Mouse (Mus musculus): ENCODE data around the gene Atf6b. TPM values are rescaled to one million over a fixed set of nuclear protein-coding genes. Genes with fewer than 3 reads are reported as not detected.
A peak's percentile ranks its signal among the peaks of the same experiment; 100 is the strongest.

The Atf6b gene
- polyA plus RNA-seq, 1 experiment from 2014 or later, result 62.2 TPM

- H3K4me1 ChIP-seq (replicated peaks; ENCODE audit: control insufficient read depth, insufficient read depth, low read length), result peaks cover 9% of the 10 kb centered on the region; the same call in 1 of the 2 replicates
- no peaks in the 10 kb centered on the region for H3K9me3 ChIP-seq (ENCODE audit: control insufficient read depth, low read length)
- no peaks in the 10 kb centered on the region for H3K27me3 ChIP-seq (replicated peaks; ENCODE audit: control insufficient read depth, insufficient read depth, low read length)
- no peak overlapping the region for H3K4me3 ChIP-seq (ENCODE audit: low read depth, low read length)
- H3K9ac ChIP-seq (ENCODE audit: low read length), result no peak overlapping the region
- WGBS, result 19% methylated on average over 11 of the region's 11 CpGs
- peak overlapping the region; percentile 60 for H3K27ac ChIP-seq (ENCODE audit: low read depth)
- DNase-seq (ENCODE audit: low spot score) (no peak), ATAC-seq (replicated peaks; ENCODE audit: low FRiP score, low TSS enrichment, low read depth) (no peak)
- no peak overlapping the region for H3K4me2 ChIP-seq (ENCODE audit: low read length)
- no peaks in the 10 kb centered on the region for H3K36me3 ChIP-seq (ENCODE audit: control insufficient read depth, insufficient read depth, low read length)
Observed at GRCm38 (mm10) chr17:34640778-34641601, 6.0 kb upstream of the Atf6b start.

- no peak overlapping the region for H3K4me3 ChIP-seq (ENCODE audit: low read depth, low read length)
- no peak for DNase-seq (ENCODE audit: low spot score)
- H3K27me3 ChIP-seq (replicated peaks; ENCODE audit: control insufficient read depth, insufficient read depth, low read length), result no peaks in the 10 kb centered on the region
- ATAC-seq (replicated peaks; ENCODE audit: low FRiP score, low TSS enrichment, low read depth), result no peak
- H3K4me1 ChIP-seq (replicated peaks; ENCODE audit: control insufficient read depth, insufficient read depth, low read length), result peaks cover 15% of the 10 kb centered on the region; the same call in 1 of the 2 replicates
- H3K27ac ChIP-seq (ENCODE audit: low read depth), result no peak overlapping the region
- H3K36me3 ChIP-seq (ENCODE audit: control insufficient read depth, insufficient read depth, low read length), result no peaks in the 10 kb centered on the region
- H3K9ac ChIP-seq (ENCODE audit: low read length), result no peak overlapping the region
- WGBS, result 88% methylated on average over 3 of the region's 3 CpGs
- H3K9me3 ChIP-seq (ENCODE audit: control insufficient read depth, low read length), result no peaks in the 10 kb centered on the region
- H3K4me2 ChIP-seq (ENCODE audit: low read length), result no peak overlapping the region
Observed at GRCm38 (mm10) chr17:34641945-34642344, 5.0 kb upstream of the Atf6b start.

- 86% methylated on average over 4 of the region's 4 CpGs for WGBS
Observed at GRCm38 (mm10) chr17:34643379-34643778, 3.6 kb upstream of the Atf6b start.

GRCm38 (mm10) chr17:34643944-34644343 lies 3.0 kb upstream of the Atf6b start:
- ATAC-seq (replicated peaks; ENCODE audit: low FRiP score, low TSS enrichment, low read depth), result no peak
- Histone ChIP-seq H3K27ac (ENCODE audit: low read depth) (no peak overlapping the region), H3K4me1 (replicated peaks; ENCODE audit: control insufficient read depth, insufficient read depth, low read length) (peaks cover 25% of the 10 kb centered on the region; the same call in 1 of the 2 replicates), H3K27me3 (replicated peaks; ENCODE audit: control insufficient read depth, insufficient read depth, low read length) (no peaks in the 10 kb centered on the region), H3K4me2 (ENCODE audit: low read length) (no peak overlapping the region), H3K9me3 (ENCODE audit: control insufficient read depth, low read length) (no peaks in the 10 kb centered on the region), H3K36me3 (ENCODE audit: control insufficient read depth, insufficient read depth, low read length) (peaks cover 6% of the 10 kb centered on the region), H3K4me3 (ENCODE audit: low read depth, low read length) (no peak overlapping the region), H3K9ac (ENCODE audit: low read length) (no peak overlapping the region)
- 81% methylated on average over 10 of the region's 10 CpGs for WGBS
- DNase-seq (ENCODE audit: low spot score), result no peak

More at GRCm38 (mm10) chr17:34643379-34643778, 3.6 kb upstream of the Atf6b start:
- Histone ChIP-seq H3K9me3 (ENCODE audit: control insufficient read depth, low read length) (no peaks in the 10 kb centered on the region), H3K27me3 (replicated peaks; ENCODE audit: control insufficient read depth, insufficient read depth, low read length) (no peaks in the 10 kb centered on the region), H3K9ac (ENCODE audit: low read length) (no peak overlapping the region), H3K4me2 (ENCODE audit: low read length) (no peak overlapping the region), H3K4me3 (ENCODE audit: low read depth, low read length) (no peak overlapping the region), H3K4me1 (replicated peaks; ENCODE audit: control insufficient read depth, insufficient read depth, low read length) (peaks cover 23% of the 10 kb centered on the region; the same call in 1 of the 2 replicates), H3K27ac (ENCODE audit: low read depth) (no peak overlapping the region), H3K36me3 (ENCODE audit: control insufficient read depth, insufficient read depth, low read length) (peaks cover under 1% of the 10 kb centered on the region; the same call in 1 of the 2 replicates)
- ATAC-seq (replicated peaks; ENCODE audit: low FRiP score, low TSS enrichment, low read depth), result no peak
- DNase-seq (ENCODE audit: low spot score), result no peak

GRCm38 (mm10) chr17:34644608-34645007 lies 2.3 kb upstream of the Atf6b start, which contains the start of gene Fkbpl:
Gene Fkbpl (plus strand): TSS chr17:34644764.
- Histone ChIP-seq H3K4me1 (replicated peaks; ENCODE audit: control insufficient read depth, insufficient read depth, low read length) (peaks cover 25% of the 10 kb centered on the region; the same call in 1 of the 2 replicates), H3K27me3 (replicated peaks; ENCODE audit: control insufficient read depth, insufficient read depth, low read length) (no peaks in the 10 kb centered on the region), H3K36me3 (ENCODE audit: control insufficient read depth, insufficient read depth, low read length) (peaks cover 13% of the 10 kb centered on the region), H3K9me3 (ENCODE audit: control insufficient read depth, low read length) (no peaks in the 10 kb centered on the region), H3K27ac (ENCODE audit: low read depth) (peak within 1 kb of the TSS; percentile 54), H3K4me3 (ENCODE audit: low read depth, low read length) (peak within 1 kb of the TSS; percentile 68), H3K4me2 (ENCODE audit: low read length) (peak within 1 kb of the TSS; percentile 81), H3K9ac (ENCODE audit: low read length) (peak within 1 kb of the TSS; percentile 62)
- 2% methylated on average over 16 of the region's 16 CpGs for WGBS
- DNase-seq (ENCODE audit: low spot score) (peak; percentile 98), ATAC-seq (replicated peaks; ENCODE audit: low FRiP score, low TSS enrichment, low read depth) (peak; percentile 75)

GRCm38 (mm10) chr17:34645256-34645829 lies 1.6 kb upstream of the Atf6b start:
- H3K9ac ChIP-seq (ENCODE audit: low read length), result peak overlapping the region; percentile 62
- H3K4me1 ChIP-seq (replicated peaks; ENCODE audit: control insufficient read depth, insufficient read depth, low read length), result peaks cover 25% of the 10 kb centered on the region; the same call in 1 of the 2 replicates
- H3K27me3 ChIP-seq (replicated peaks; ENCODE audit: control insufficient read depth, insufficient read depth, low read length), result no peaks in the 10 kb centered on the region
- peak overlapping the region; percentile 54; the same call in 1 of the 2 replicates for H3K27ac ChIP-seq (ENCODE audit: low read depth)
- DNase-seq (ENCODE audit: low spot score) (no peak), ATAC-seq (replicated peaks; ENCODE audit: low FRiP score, low TSS enrichment, low read depth) (no peak)
- H3K36me3 ChIP-seq (ENCODE audit: control insufficient read depth, insufficient read depth, low read length), result peaks cover 18% of the 10 kb centered on the region
- peak overlapping the region; percentile 81 for H3K4me2 ChIP-seq (ENCODE audit: low read length)
- peak overlapping the region; percentile 68 for H3K4me3 ChIP-seq (ENCODE audit: low read depth, low read length)
- H3K9me3 ChIP-seq (ENCODE audit: control insufficient read depth, low read length), result no peaks in the 10 kb centered on the region
- WGBS, result 43% methylated on average over 10 of the region's 10 CpGs

GRCm38 (mm10) chr17:34645831-34646511 lies 975 bp upstream of the Atf6b start:
- H3K4me3 ChIP-seq (ENCODE audit: low read depth, low read length), result no peak overlapping the region
- H3K4me1 ChIP-seq (replicated peaks; ENCODE audit: control insufficient read depth, insufficient read depth, low read length), result peaks cover 25% of the 10 kb centered on the region; the same call in 1 of the 2 replicates
- 85% methylated on average over 30 of the region's 30 CpGs for WGBS
- H3K27me3 ChIP-seq (replicated peaks; ENCODE audit: control insufficient read depth, insufficient read depth, low read length), result no peaks in the 10 kb centered on the region
- H3K9ac ChIP-seq (ENCODE audit: low read length), result no peak overlapping the region
- H3K27ac ChIP-seq (ENCODE audit: low read depth), result no peak overlapping the region
- H3K4me2 ChIP-seq (ENCODE audit: low read length), result no peak overlapping the region; the same call in 1 of the 2 replicates
- ATAC-seq (replicated peaks; ENCODE audit: low FRiP score, low TSS enrichment, low read depth), result no peak
- peaks cover 24% of the 10 kb centered on the region for H3K36me3 ChIP-seq (ENCODE audit: control insufficient read depth, insufficient read depth, low read length)
- H3K9me3 ChIP-seq (ENCODE audit: control insufficient read depth, low read length), result no peaks in the 10 kb centered on the region
- no peak for DNase-seq (ENCODE audit: low spot score)

GRCm38 (mm10) chr17:34648141-34648890 lies 1.4 kb downstream of the Atf6b start:
- 85% methylated on average over 16 of the region's 16 CpGs for WGBS
- 0 out of 2 replicates have a peak overlapping the region, but pooled peaks have one; percentile 10 for H3K9ac ChIP-seq (ENCODE audit: low read length)

More at GRCm38 (mm10) chr17:34648141-34648890, 1.4 kb downstream of the Atf6b start:
- H3K27ac ChIP-seq (ENCODE audit: low read depth), result no peak overlapping the region
- H3K4me1 ChIP-seq (replicated peaks; ENCODE audit: control insufficient read depth, insufficient read depth, low read length), result peaks cover 25% of the 10 kb centered on the region; the same call in 1 of the 2 replicates
- H3K4me2 ChIP-seq (ENCODE audit: low read length), result peak overlapping the region; percentile 78
- no peaks in the 10 kb centered on the region for H3K9me3 ChIP-seq (ENCODE audit: control insufficient read depth, low read length)
- no peak for DNase-seq (ENCODE audit: low spot score)
- peaks cover 47% of the 10 kb centered on the region for H3K36me3 ChIP-seq (ENCODE audit: control insufficient read depth, insufficient read depth, low read length)
- no peak for ATAC-seq (replicated peaks; ENCODE audit: low FRiP score, low TSS enrichment, low read depth)
- no peaks in the 10 kb centered on the region for H3K27me3 ChIP-seq (replicated peaks; ENCODE audit: control insufficient read depth, insufficient read depth, low read length)
- peak overlapping the region; percentile 99 for H3K4me3 ChIP-seq (ENCODE audit: low read depth, low read length)
